Mouse (Mus musculus) layer of hippocampus, adult 9-10 months (tissue): ENCODE measurements around the gene Lcp2.

Experiments
- DNase-seq: peaks from one replicate; pipeline ENCODE4 v3.0.0; 2022; ENCODE audit warnings: low spot score

Gene Lcp2

DNA sequence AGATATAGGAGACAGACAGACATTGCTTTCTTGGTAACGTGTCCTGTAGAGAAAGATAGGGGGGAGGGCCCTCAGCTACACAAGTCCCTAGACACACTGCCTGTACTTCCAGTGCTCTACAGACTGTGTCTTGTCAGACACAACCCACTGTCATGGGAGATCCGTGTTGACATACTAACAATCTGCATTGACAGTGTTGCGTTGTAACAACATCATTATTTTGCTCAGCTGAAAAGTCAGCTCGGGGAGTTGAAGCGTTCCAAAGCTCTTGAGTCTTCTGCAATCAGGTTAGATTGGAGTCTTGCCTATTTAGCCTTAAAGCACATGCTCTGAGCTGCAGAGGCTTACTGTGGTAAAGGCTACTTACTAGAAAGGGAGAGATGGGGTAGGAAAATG lies 820 bp downstream of the Lcp2 start:
- DNase-seq: no peak

DNA sequence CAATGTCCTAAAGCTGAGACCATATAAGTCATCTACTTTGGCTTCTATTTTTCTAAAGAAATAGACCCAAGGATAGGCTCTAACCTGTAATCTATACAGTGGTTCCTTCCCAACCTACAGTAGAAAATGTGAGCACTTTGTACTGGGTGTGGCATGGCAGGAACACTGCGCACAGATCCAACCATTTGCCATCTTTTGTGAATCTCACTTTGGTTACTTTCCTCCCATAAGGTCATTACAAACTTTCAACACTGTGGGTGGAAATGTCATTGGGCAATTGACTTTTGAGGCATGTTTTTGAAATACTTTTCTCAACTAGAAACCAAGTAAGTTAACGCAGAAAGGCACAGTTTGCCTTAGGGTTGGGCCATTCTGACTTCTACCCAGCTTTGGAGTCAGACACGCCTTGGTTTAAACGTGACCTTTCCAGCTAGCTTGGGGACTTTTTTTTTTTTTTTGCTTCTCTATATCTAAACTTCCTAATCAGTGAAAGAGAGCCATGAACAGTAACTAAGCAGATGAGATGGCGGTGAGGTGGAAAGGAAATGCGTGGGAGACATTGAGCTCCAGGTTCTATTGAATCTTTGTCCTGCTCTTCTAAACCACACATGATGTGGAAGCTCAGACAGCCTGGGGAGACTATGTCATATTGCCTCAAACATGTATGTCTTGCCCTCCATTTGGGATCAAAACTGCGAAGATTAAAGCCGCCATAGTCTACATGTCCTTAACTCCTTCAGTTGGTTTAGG lies 1.8 kb downstream of the Lcp2 start:
- DNase-seq: no peak

DNA sequence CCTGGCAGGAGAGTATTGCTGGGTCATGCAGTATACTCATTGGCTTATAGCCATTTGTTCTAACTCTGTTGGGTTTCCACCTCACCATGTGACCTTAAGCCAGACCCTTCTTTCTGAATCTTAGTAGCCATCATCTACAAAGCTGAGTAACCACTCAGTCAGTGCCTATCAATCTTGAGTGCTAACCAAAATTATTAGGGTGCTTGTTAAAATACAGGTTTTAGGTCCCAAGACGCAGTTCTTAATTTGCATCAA lies 2.3 kb downstream of the Lcp2 start:
- DNase-seq: no peak

DNA sequence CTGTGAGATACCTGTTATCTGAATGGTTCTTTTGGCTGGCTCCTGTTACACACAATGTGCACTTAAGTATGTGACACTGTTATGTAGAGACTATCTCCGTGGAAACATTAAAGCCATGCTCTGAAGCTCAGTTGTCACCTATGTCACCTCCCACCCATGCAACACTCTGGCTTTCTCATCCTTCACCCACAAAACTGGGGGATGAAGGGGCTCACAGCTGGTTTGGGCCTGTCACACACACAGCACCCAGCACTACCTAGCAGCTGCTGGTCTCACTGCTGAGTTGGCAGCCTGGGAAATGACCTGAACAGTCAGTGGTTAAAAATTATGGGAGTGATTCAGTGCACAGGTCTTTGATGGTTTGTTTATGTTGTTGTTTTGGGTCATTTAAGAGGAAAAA lies 3.3 kb downstream of the Lcp2 start:
- DNase-seq: no peak

DNA sequence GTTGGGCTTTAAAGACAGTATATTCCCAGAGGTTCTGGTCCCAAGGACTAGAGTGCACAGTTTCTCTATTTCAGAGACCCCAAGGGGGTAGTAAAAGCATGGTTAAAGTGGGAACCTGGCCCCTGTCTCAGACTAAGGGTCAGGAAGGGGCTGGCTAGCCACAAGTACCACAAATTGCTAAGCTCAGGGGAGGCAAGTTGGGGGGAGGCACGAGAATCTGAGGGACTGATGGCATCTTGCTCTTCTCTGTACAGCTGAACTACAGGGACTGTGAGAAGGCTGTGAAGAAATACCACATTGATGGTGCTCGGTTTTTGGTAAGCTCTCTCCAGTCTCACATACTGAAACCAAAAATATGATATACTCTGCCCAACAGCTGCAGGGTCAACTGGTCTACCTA lies 3.9 kb downstream of the Lcp2 start:
- DNase-seq: no peak

DNA sequence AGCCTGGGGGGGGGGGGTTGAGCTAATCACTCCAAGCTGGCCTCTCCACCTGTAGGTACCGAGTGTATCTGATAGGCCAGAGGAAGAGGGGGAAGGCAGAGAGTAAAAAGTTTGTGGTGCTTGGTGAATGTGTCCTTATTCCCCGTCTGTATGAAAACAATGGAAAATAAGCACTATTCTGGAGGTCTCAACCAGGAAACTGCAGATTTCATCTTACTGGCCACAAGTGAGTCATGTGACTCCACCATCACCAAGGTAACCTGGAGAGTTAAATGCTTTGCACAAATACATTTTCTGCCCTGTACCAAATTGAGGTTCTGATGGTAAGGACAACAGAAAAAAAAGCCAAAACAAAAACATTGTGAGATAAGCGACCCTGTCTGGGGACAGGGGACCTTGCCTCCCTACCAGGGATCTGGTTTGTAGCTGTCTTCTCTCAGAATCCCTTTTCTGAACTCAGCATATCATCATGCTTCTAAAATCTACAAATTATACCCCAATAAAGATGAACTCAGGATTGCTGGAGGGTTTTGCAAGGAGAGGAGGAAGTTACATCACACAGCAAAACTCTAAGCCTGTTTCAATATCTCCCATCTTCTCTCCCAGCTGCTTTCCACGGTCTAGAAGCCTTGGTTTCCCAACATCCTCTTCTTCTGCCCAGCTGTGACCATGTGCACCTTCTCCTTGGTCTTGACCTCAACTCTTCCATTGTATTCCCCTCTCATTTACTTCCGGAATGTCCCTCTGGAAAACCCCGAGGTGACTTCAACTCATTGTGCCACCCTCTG lies 6.5 kb downstream of the Lcp2 start:
- DNase-seq: no peak

DNA sequence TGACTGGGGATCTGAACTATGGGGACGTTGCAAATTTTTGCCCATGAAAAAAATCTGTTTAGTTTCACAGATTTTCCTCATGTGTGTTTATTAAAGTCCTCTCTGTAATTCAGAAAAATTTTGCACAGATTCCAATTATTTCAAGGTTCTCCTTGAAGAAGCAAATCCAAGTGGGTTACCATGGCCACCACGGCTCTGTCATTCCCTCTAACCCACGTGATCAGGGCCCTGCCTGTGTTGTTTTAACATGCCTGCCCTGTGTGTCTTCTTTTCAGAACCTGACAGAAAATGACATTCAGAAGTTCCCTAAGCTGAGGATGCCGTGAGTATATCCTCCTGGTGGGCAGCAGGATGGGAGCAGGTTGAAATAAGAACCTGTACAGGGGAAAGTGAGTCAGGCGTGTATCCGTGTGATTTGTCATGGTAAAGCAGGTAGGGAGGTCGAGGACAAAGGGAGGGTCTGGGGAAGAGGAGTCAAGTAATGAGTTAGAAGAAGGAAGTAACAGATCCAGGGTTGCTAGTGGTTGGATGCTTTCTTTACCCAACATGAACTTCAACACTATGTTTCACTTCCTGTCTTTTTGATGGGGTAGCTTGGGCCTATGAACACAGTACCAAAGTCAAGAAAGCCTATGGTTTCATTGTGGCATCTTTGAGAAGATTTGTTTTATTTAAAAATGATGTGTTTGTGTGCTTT lies 7.5 kb downstream of the Lcp2 start:
- no peak for DNase-seq

DNA sequence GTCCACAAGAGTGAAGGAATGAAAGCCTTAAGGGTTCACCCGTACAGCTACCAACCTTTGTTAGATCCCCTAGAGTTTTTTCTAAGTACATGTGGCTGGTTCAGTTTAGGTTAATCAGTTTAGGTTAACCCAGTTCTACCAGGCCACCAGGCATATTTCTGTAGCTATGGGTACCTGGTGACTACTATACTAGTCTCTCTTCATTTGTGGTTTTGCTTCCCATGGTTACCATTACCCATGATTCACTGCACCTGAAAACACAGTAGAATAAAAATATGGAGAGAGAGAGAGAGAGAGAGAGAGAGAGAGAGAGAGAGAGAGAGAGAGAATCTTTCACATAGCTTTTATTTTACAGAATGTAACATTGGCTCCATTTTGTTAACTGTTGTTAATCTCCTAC lies 10.0 kb downstream of the Lcp2 start:
- DNase-seq: no peak

DNA sequence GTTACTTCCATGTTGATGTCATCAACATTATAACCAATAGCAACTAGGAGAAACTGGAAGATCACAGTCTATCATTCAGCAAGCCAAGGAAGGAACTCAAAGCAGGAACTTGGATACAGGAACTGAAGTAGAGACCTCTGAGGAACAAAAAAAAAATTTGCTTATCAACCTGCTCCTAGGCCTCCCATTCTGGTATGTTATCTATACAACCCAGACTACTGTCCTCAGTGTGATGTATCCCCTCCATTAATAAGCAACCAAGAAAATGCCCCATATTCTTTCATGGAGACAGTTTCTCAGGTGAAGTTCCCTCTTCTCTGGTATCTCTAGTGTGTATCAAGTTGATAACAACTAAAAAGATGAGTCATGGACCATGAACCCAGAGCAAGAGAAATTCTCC lies 11.6 kb downstream of the Lcp2 start:
- DNase-seq: no peak

DNA sequence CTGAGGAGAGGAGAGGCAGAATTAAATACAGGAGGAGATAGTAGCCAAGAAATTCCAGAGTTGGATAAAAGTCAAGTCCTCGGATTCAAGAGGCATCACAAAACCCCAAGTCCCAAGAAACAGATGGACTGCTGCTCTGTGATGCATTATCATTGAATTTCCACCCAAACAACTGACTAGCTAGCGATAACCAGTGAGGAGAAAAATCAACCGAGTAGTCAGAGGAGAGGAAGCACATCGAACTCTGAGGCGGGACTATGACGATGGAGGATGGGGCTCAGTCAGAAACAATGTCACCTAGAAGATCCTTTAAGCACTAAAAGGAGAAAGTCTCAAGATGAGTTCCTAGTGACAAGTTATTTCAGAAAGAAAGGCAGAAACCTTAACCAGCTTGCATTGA lies 12.2 kb downstream of the Lcp2 start:
- no peak for DNase-seq

DNA sequence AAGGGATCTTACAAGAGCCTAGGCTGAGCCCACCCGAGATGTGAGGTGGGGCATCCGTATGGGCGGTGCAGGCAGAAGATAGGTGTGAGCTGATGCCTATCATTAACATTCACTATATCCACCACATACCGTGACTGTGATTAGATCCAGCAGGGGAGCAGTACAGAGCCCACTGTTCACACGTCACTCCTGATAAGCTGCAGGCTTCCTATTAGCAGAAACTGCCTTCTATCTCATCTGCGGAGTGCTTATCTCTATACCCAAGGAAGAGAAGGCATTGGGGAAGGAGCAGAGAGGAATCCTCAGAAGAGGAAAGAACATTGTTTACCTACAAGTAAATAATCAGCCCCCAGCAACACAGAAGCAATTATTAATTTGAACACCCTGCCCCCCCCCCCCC lies 15.0 kb downstream of the Lcp2 start:
- no peak for DNase-seq

DNA sequence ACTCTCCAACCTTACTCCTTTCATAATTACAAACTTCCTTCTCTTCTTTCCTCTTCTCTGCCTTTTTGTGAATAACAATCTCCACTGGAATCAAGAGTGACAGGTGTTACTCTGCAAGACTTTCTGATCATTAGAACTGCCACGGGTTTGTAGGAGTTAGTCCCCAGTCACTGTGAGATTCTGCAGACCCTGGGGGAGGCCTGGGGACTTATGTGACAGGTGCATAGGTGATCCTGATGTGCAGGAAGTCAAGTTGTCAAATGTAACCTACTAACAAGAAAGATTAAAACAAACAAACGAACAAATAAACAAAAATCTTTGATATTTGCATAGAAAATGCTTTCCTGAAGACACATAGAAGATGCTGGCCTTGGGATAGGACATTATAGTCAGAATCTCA lies 16.5 kb downstream of the Lcp2 start:
- DNase-seq: no peak

DNA sequence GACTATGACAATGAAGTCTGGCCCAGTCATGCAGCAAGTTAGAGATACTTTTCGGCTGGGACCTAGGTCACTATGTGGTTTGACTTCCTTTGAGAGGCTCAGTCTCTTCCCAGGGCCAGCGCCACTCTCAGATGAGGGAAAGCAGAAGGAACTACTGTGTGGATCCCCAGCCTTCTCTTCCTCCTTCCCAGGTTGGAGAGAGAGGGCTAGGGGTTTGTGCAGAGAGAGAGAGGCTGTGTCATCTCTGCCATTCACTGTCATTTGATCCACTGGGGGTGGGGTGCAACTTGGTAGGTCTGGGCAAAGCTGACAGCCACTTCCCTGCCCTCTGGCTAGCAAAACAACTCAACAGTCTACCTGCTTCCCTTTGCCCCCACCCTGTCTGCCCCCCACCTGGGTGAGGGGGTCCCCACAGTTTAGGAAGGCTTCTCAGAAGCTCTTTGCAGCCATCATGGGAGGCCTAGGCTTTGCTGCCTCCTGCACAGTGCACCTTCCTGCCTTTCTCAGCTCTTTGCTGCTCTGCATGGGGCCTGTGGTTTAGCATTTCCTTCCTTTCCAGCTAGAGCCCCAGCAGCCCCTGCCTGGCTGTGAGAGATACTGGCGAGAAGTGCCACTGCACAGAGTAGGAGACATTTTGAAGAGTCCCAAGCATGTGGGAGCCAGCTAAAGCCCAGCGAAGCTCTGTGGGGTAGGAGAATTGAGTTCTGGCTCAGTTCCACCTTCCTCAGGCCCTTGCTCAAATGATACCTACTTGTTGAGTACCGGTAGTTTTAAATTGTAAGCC lies 17.2 kb downstream of the Lcp2 start:
- no peak for DNase-seq

DNA sequence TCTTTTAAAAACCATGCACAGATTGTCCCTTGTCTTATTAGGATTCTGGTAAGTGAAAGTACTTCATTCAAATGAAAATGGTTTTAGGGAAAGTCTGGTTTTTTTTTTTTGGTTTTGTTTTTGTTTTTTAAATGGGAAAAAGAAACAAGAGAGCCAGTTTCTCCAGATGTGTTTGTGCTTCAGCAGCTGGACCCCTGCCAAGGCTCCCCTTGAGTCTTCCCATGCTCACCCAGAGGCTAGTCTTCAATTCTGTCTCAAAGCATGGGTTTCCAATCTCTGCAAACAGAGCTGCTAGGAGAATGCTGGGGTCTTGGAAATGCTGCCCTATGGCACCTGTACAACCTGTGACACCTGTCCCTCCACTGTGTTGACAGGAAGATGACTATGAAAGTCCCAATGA lies 23.9 kb downstream of the Lcp2 start:
- DNase-seq: no peak

DNA sequence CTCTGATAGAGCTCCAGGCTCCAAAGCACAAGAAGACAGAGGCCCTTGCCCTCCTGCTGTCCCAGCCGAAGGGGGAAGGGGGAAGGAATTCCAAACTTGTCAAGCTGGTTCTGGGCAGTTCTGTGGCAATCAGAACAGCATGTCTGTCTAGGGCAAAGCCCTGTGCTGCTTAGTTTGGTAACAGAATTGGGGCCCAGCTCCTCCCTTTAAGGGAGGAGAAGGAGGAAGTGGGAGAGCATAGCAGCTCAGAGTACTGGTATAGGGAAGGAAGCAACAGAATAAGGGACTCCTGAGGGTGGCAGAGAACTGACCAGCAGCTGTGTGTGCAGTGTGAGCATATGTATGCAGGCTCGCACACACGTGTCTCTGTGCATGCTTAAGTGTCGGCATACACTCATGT lies 25.6 kb downstream of the Lcp2 start:
- no peak for DNase-seq

DNA sequence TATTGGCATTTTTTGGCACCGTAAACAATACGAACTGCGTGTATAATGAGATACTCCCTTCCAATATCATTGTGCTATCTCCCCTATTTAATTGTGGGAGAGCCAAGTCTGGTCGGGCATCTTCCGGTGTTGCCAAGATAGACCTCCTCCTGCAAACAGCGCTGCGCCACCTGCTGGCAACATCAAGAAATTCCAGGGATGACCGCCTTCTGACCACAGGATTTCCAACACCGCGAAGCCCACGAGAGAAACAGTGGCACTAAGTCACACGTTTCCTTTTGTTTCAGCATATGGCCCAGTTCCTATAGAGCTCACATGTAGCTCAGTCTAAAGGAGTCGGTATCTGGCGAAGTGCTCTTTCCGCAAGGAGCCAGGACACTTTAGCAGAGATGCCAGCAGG lies 27.1 kb downstream of the Lcp2 start:
- DNase-seq: no peak

DNA sequence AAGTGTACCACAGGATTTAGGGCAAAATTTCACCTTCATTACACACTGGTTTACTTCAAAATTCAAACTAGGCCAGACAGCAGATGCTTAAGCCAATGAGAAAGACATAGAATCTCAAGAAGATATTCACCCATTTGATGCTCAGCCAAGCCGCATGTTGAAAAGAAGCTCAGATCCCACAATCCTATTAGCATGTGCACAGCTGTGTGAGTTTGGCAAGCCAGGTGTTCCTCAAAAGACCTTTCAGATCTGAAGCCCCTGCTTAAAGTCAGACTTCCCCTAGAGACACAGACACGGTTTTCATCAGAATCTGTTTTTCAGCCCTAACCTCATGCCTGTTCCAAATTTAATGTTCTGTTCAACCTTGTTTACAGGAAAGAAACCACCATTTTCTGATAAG lies 31.1 kb downstream of the Lcp2 start:
- no peak for DNase-seq

DNA sequence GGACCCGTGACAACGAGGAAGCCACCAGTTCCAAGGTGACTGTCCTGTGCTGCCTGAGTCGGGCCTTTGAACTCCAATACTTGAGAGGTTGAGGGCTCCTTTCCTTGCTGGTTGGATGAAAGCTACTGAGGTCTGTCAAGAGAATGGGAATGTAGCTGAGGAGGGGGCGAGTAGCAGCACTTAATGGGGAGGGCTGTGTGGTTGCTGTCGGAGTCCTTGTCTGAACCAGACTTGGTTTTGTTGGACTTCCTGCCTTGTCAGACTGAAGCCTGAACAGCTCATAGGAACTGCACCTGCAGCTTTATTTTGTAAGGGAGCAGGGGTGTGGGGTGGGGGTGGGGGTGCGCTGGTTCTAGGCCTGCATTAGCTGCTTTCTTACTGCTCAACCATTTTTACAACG lies 31.9 kb downstream of the Lcp2 start:
- no peak for DNase-seq

DNA sequence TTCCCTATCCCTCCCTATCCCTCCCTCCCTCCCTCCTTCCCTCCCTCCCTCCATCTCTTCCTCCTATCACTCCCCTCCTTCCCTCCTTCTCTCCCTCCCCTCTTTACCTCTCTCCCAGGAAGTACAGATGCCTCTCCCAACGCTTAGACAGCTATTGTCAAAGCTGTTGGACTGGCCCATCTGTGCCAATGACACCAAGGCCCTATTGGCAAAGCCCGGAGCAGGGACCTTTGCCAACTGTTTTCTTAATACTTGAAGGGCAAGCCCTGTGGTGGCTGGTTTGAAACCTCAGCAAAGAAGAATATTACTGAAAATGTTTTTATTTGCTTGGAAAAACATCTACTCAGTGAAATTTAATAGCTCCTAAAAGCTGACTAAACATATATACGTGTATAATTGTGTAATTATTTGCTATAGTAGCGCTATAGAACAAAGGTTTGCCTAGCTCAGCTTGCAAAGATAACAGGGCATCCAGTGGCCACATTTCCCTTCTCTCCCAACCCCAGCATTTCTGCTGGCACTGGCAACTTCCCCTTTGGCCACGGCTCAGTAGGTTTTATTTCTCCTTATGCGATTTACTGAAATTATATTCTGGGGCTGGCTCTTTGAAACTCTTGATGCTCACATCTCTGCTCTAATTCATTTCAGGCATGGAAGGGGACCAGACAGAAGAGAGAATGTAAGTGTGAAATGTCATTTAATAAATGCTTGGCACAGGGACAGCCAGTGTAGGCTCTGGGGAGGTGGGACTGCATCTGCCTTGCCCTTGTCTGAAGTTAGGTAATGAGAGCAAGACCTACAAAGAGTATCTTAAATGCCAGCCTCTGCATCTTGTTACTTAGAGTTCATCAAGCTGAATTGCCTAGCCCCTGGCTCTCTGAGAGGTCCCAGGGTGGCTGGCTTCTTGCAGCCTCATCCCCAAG lies 33.1 kb downstream of the Lcp2 start:
- DNase-seq: no peak

DNA sequence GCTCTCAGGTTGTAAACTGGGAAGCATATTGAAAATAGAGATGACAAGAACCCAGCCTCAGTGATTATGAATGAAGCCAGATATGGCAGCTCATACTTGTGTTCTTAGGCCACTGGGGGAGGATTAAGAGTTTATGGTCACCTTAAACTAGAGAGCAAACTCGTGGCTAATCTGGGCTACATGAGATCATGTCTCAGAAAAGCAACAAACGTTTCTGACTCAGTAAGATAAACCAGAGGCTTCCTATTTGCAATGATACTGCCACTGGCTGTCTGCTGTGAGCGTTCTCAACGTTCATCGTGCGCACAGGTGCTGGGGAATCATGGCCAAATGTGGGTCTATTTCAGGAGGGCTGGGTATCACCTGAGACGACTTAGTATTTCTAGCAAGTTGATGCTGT lies 37.1 kb downstream of the Lcp2 start:
- no peak for DNase-seq

DNA sequence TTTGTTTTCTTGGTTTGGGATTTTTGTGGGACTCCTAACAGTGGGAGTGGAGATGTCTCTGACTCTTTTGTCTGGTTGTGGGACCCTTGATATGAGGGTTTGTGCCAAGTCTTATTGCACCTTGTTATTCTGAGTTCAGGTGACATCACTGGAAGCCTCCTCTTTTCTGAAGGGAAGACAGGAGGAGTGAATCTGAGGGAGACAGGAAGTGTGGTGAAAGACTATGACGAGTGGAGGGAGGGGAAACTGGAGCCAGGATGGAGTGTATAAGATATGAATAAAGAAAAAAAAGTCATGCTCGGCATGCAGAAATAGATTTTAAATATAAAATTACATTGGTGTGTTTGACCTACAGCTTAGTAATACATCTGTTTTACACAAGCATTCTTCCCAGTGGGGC lies 37.9 kb downstream of the Lcp2 start:
- DNase-seq: no peak
